Mouse (Mus musculus) bone marrow macrophage, adult 2 months (primary cell): ENCODE measurements around the gene Lcn5.
"Not testable (repeated sequence)": the region's sequence is repeated elsewhere in the genome, so short reads cannot be mapped to it uniquely, and the experiment has no call there.

ENCODE experiments used
- CTCF ChIP-seq: IDR thresholded peaks from 2 replicates; pipeline ENCODE4 v1.5.1; 2012; ENCODE audit warnings: low read depth, mild to moderate bottlenecking, low read length, moderate library complexity
- POLR2A ChIP-seq: IDR thresholded peaks from 2 replicates; pipeline ENCODE4 v1.6.1; 2012; ENCODE audit warnings: mild to moderate bottlenecking, low read depth, low read length, borderline replicate concordance

- not testable (repeated sequence) for TF ChIP-seq POLR2A, CTCF
Measured at GRCm38 (mm10) chr2:25709056-25709455, 51.3 kb downstream of the Lcn5 start.
